Mouse (Mus musculus) liver, adult 2 months (tissue): Measurements from ENCODE around the gene Wdr90. TPM values are rescaled to one million over a fixed set of nuclear protein-coding genes. Genes with fewer than 3 reads are reported as not detected.

Experiments
- DNase-seq: peaks from one replicate; pipeline ENCODE4 v3.0.0-alpha.2; 2011; ENCODE audit warnings: low read depth, low spot score; ENCODE audit errors: extremely low read depth
- H3K27ac ChIP-seq: fragments of 200-500 bp; replicated peaks from 2 replicates; pipeline ENCODE4 v1.5.1; 2012; ENCODE audit warnings: low read depth, mild to moderate bottlenecking, control low read depth, inconsistent platforms, low read length; ENCODE audit not compliant: insufficient read depth
- H3K27me3 ChIP-seq: fragments of 200-500 bp; 2 replicates; pipeline ENCODE4 v1.6.1; 2012; ENCODE audit warnings: mild to moderate bottlenecking, moderate library complexity, low read length, inconsistent platforms; ENCODE audit not compliant: control insufficient read depth, insufficient read depth
- H3K36me3 ChIP-seq: fragments of 200-500 bp; 2 replicates; pipeline ENCODE4 v1.6.1; 2012; ENCODE audit warnings: low read length, inconsistent platforms; ENCODE audit not compliant: control insufficient read depth, insufficient read depth
- H3K4me1 ChIP-seq: fragments of 200-500 bp; 2 replicates; pipeline ENCODE4 v1.6.1; 2011; ENCODE audit warnings: low read length; ENCODE audit not compliant: control insufficient read depth, insufficient read depth
- H3K4me3 ChIP-seq: fragments of 200-500 bp; 2 replicates; pipeline ENCODE4 v1.5.1; 2011; ENCODE audit warnings: low read depth, mild to moderate bottlenecking, control low read depth, low read length, moderate library complexity; ENCODE audit not compliant: insufficient read depth
- H3K79me2 ChIP-seq: fragments of 200-500 bp; 2 replicates; pipeline ENCODE4 v1.6.1; 2012; ENCODE audit warnings: inconsistent platforms, mild to moderate bottlenecking, low read length, moderate library complexity; ENCODE audit not compliant: control insufficient read depth, insufficient read depth
- H3K9ac ChIP-seq: fragments of 200-500 bp; 2 replicates; pipeline ENCODE4 v1.6.1; 2012; ENCODE audit warnings: low read depth, mild to moderate bottlenecking, control low read depth, inconsistent platforms, low read length
- CTCF ChIP-seq: fragments of 200-500 bp; IDR thresholded peaks from 2 replicates; pipeline ENCODE4 v1.5.1; 2011; ENCODE audit warnings: low read depth, low read length, control low read depth
- POLR2A ChIP-seq: fragments of 200-500 bp; IDR thresholded peaks from 2 replicates; pipeline ENCODE4 v1.6.1; 2011; ENCODE audit warnings: low read length, control low read depth; ENCODE audit not compliant: insufficient read depth; ENCODE audit errors: extremely low read depth
- WGBS: fragments of 180-500 bp; shearing (Covaris S2); methylation state at CpG from one replicate; pipeline ENCODE4 v1.1.7; 2018; 5-methylcytosine and 5-hydroxymethylcytosine counted together
- polyA plus RNA-seq: library from polyadenylated mRNA; depleted of rRNA; stranded (reverse); fragments of >200 nt; gene quantifications from 2 replicates; pipeline ENCODE4 v1.2.3, GENCODE M21; 2012
- total RNA-seq: library from RNA; depleted of rRNA; stranded (reverse); fragments of >200 nt; gene quantifications from 2 replicates; pipeline ENCODE4 v1.2.3, GENCODE M21; 2014

Gene Wdr90
- total and polyA plus RNA-seq, 2 experiments: 2.7 to 14.1 TPM

- Histone ChIP-seq H3K79me2 (0 out of 2 replicates have a peak, but pooled peaks cover 2% of the 10 kb centered on the region), H3K4me3 (no peak overlapping the region), H3K27me3 (no peaks in the 10 kb centered on the region), H3K4me1 (peaks cover 25% of the 10 kb centered on the region), H3K36me3 (peaks cover 7% of the 10 kb centered on the region; the same call in 1 of the 2 replicates), H3K9ac (no peak overlapping the region), H3K27ac (no peak overlapping the region)
- TF ChIP-seq POLR2A (no peak), CTCF (peak; percentile 31; the same call in 1 of the 2 replicates)
- 94% methylated on average over 3 of the region's 3 CpGs for WGBS
- no peak for DNase-seq
These were observed 22.5 kb upstream of the Wdr90 start for GRCm38 (mm10) chr17:25883824-25884223.

- DNase-seq: no peak
- Histone ChIP-seq H3K27me3 (no peaks in the 10 kb centered on the region), H3K79me2 (0 out of 2 replicates have a peak, but pooled peaks cover 2% of the 10 kb centered on the region), H3K27ac (no peak overlapping the region), H3K36me3 (peaks cover 4% of the 10 kb centered on the region; the same call in 1 of the 2 replicates), H3K4me3 (no peak overlapping the region), H3K9ac (no peak overlapping the region), H3K4me1 (peaks cover 28% of the 10 kb centered on the region)
- no peak for TF ChIP-seq POLR2A
- no peak for TF ChIP-seq CTCF
- 90% methylated on average over 8 of the region's 8 CpGs for WGBS
These were observed 22.0 kb upstream of the Wdr90 start for GRCm38 (mm10) chr17:25883268-25883667.

DNA sequence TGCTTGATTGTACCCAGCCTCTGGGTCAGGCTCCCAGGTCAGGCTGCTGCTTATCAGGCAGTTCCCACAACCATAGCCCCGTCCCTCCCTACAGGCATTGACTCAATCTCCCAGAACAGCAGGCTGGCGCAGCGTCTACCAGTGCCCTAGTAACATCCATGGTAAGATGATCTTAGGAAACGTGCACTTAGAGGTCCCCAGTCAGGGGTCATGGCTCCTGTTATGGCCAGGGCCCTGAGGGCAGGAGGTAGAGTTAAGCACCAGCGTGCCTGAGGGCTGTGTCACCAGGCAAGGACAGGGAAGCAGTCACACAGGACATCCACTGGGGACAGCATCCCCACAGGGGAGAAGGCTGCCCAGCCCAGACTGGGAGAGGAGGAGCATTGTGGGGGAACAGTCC, 21.0 kb upstream of the Wdr90 start:
- H3K36me3 ChIP-seq: peaks cover 4% of the 10 kb centered on the region; the same call in 1 of the 2 replicates
- WGBS: 61% methylated on average over 5 of the region's 5 CpGs

DNA sequence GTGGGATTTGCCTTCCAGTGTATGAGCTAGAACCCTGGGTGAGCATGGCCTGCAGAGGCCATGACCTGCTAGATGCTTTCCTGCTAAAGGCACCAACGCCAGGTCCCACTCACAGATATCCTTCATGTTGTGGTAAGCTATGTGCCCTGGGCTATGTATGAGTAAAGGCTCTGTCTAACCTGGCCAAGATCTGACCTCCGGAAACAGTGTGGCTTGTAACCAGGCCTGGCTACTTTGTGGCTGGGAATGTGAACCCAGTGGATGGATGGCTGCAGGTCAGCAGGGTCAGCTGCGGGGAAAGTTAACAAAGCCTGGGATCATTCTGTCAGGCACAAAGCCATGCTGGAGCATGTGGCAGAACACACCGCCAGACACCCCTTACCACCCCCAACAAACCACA, 20.4 kb upstream of the Wdr90 start:
- Histone ChIP-seq H3K27ac (peak overlapping the region; percentile 15; the same call in 1 of the 2 replicates), H3K4me3 (no peak overlapping the region), H3K4me1 (peaks cover 26% of the 10 kb centered on the region), H3K27me3 (no peaks in the 10 kb centered on the region), H3K36me3 (peaks cover 4% of the 10 kb centered on the region; the same call in 1 of the 2 replicates), H3K79me2 (peaks cover 6% of the 10 kb centered on the region; the same call in 1 of the 2 replicates), H3K9ac (no peak overlapping the region)
- DNase-seq: peak; percentile 49
- TF ChIP-seq POLR2A: no peak
- no peak for TF ChIP-seq CTCF
- WGBS: 28% methylated on average over 4 of the region's 4 CpGs

More for the DNA sequence above, 21.0 kb upstream of the Wdr90 start:
- H3K27ac ChIP-seq: no peak overlapping the region
- H3K27me3 ChIP-seq: no peaks in the 10 kb centered on the region
- no peak for DNase-seq
- TF ChIP-seq CTCF (0 out of 2 replicates have a peak, but pooled peaks have one; percentile 22), POLR2A (no peak)
- H3K9ac ChIP-seq: no peak overlapping the region
- peaks cover 2% of the 10 kb centered on the region; the same call in 1 of the 2 replicates for H3K79me2 ChIP-seq
- peaks cover 26% of the 10 kb centered on the region for H3K4me1 ChIP-seq
- no peak overlapping the region for H3K4me3 ChIP-seq

DNA sequence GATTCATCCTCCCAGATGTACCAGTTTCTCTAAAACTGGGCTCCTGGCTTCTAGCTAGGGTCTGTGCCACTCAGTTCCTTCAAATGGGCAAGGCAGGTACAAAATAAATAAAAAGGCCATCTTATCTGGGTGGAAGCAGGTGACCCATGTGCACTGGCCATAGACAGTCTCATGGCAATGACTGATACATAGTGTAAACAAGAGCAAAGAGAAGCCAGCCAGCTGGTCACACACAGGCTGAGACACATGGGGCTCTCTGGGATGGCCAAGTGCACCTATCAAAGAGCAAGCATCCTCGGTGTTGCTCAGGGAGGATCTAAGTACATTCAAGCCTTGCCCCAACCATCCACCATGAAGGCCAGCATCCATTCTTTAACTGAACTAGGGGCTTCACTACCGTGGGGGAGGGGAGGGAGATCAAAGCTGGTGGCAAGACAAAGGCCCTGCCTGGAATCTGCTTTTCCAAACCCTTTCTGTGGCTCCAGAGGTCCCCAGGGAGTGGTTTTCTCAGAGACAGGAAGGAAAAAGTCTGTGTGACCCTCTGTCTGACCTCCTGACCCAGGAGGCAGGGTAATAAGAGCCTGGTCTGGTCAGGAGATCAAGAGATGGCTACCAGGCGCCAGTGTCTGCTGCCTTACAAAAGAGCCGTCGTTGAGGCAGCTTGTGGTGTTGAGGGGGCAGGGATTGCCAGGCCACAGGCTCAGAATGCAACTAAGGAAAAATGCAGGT, 19.8 kb upstream of the Wdr90 start:
- Histone ChIP-seq H3K36me3 (peaks cover 4% of the 10 kb centered on the region; the same call in 1 of the 2 replicates), H3K27ac (peak overlapping the region; percentile 15)

More for the DNA sequence above, 19.8 kb upstream of the Wdr90 start:
- TF ChIP-seq CTCF (no peak), POLR2A (no peak)
- 11% methylated on average over 5 of the region's 5 CpGs for WGBS
- no peaks in the 10 kb centered on the region for H3K27me3 ChIP-seq
- no peak overlapping the region for H3K4me3 ChIP-seq
- peaks cover 22% of the 10 kb centered on the region for H3K4me1 ChIP-seq
- H3K9ac ChIP-seq: no peak overlapping the region
- H3K79me2 ChIP-seq: peaks cover 6% of the 10 kb centered on the region; the same call in 1 of the 2 replicates
- peak; percentile 79 for DNase-seq
